Mouse (Mus musculus) B cell, adult 2 months (primary cell): Measurements from ENCODE around the gene Zfp239.
A peak's percentile ranks its signal among the peaks of the same experiment; 100 is the strongest.
"Not testable (repeated sequence)": the region's sequence is repeated elsewhere in the genome, so short reads cannot be mapped to it uniquely, and the experiment has no call there.

Experiments
- DNase-seq, 2 experiments: peaks; one replicate each; pipeline ENCODE4 v3.0.0; 2022

The Zfp239 gene

GRCm38 (mm10) chr6:117861848-117862247 is at the start of gene Zfp239:
Zfp239 (plus strand) TSS chr6:117862100.
- no peak for DNase-seq

DNA sequence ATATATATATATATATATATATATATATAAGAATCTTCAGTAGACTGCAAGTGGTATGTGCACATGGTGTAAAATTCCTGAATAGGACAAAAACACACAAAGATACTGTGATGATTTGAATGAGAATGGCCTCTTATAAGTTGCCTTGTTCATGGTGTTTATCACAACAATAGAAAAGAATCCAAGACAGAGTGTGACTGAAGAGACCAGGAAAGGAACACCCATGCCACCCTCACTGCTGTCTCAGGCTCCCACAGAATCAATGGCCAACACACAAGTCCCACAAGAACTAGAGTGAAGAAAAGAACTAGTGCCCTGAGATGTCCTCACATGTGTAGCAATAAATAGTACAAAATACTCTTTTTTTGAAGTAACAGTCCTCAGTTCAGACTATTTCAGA is 47.2 kb upstream of the Zfp239 start:
- DNase-seq: no peak

GRCm38 (mm10) chr6:117817108-117817541 is 44.8 kb upstream of the Zfp239 start:
- no peak for DNase-seq

DNA sequence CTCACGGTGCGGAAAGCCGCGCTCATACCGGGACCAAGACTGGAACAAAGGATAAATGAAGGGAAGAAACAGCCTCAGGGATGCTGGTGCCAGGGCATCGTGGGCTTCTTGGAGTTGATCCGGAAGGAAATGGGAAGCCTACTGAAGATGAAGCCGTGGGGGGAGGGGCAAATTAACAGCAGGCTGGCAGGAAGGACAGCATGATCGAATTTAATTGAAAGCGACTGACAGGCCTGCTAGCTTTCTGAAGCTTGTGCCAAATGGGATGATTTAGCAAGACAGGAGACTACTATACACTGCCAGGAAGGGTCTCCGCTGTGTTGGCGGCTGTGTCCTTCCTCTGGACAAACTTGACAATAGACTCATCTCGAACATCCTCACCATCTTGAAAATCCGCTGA is 41.6 kb upstream of the Zfp239 start:
- DNase-seq: no peak

- peak; percentile 70 to 74 for DNase-seq
Measured at GRCm38 (mm10) chr6:117825369-117825768, 36.5 kb upstream of the Zfp239 start.

DNA sequence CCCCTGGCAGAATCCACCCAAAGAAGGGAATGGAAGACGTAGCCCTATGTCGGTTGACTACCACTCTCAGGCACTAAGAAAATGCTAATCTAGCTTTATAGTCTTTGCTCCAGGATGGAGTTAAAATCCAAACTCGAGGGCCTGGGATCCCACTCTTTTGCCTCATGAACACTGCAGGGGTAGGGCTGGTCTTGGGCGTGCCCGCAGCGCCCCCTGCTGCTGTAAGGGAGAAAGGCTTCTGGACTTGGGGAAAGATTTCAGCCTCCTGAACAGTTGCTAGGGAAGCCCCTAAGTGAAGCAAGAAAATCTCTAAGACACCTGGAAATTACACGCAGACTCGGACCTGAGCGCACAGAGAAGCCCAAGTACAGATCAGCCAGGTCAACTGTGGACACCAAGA is 33.6 kb upstream of the Zfp239 start:
- peak; percentile 67 to 70 for DNase-seq

DNA sequence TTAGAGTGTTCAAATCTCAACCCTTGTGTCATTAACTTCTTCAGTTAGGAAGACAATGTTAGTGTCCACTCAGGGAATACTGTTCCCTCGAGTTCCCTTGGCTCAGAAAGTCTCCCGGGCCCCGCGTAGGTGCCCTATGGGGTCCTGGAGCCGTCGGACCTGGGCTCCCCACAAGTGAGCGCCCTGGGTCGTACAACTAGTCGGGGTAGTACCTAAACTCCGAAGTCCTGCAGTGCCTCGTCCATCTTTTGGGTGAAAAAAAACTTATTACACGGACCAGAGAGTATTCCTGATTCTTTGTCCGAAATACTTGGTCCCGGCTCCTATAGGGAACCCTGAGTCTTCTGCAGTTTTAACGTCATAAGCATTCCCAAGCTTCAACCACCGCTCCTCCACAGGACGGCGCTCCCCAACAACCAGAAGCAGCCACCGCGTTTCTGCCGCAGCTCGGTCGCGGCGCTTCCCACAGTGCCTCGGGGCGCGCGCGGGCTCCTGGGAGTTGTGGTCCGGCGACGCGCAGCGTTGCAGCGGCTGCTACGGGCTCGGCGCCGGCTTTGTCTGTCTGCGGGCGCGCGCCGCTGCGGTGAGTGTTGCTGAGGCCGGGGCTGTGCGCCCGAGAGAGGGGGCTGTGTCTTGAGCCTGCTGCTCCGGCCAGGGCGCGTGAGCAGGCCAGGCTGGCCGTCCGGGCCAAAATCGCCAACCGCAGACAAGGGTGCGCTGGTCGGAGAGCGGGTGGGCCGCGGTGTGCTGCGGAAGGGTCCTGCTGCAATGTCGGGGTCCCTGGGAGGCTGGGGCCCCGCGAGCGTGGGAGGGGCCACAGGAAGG is 21.0 kb upstream of the Zfp239 start, which contains the start of gene Zfp637:
Gene Zfp637, plus strand, starts transcription at position 495 of the 825 bp plus-strand sequence.
- DNase-seq: peak; percentile 86 to 88

GRCm38 (mm10) chr6:117841511-117841955 is 20.4 kb upstream of the Zfp239 start:
- DNase-seq: no peak

DNA sequence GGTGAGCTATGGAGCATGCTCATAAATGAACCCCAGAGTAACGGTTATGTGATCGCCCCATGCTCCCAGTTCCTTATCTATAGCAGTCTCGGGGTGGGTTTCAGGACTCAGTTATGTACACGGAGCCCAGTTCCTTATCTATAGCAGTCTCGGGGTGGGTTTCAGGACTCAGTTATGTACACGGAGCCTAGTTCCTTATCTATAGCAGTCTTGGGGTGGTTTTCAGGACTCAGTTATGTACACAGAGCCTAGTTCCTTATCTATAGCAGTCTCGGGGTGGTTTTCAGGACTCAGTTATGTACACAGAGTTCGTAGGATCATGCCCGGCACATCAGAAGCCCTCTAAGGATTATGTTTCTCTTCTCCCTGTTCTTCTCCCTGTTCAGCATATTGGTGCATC is 17.3 kb upstream of the Zfp239 start:
- DNase-seq: no peak

GRCm38 (mm10) chr6:117846671-117847070 is 15.2 kb upstream of the Zfp239 start:
- not testable (repeated sequence) for DNase-seq

DNA sequence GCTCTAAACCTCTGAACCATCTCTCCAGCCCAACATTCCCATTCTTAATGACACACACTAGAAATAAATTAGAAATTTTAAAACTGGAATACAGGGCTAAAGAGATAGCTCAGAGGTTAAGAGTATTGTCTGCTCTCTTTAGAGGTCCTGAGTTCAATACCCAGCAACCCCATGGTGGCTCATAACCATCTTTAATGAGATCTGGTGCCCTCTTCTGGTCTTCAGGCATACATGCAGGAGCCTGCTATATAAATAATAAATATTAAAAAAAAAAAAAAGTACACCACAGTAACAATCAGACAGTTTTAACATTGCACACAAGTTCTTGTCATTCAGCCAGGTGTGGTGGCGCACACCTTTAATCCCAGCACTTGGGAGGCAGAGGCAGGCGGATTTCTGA is 14.1 kb upstream of the Zfp239 start:
- DNase-seq: peak; percentile 19 to 28

DNA sequence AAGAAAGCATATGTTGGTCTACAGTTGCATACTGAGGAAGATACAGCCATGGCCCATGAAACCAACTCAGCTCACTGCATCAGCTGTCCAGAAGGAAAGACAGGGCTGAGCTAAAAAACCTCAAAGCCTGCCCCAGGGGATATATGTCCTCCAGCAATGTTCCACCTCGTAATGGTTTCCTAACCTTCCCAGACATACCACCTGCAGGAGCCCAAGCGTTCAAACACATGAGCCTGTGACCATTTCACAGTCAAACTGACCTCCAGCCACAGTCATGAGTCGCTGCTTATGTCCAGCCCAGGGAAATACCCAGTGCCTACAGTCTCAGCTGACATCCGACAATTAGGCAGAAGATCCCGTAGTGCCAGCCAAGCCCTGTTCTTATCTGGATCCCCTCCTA is 13.3 kb upstream of the Zfp239 start:
- no peak for DNase-seq

- DNase-seq: peak; percentile 44 to 45
Measured at GRCm38 (mm10) chr6:117851747-117852146, 10.2 kb upstream of the Zfp239 start.

GRCm38 (mm10) chr6:117857990-117858389 is 3.9 kb upstream of the Zfp239 start:
- DNase-seq: no peak

- no peak for DNase-seq
Measured at GRCm38 (mm10) chr6:117862465-117862864, 565 bp downstream of the Zfp239 start.

- DNase-seq: peak; percentile 66
Measured at GRCm38 (mm10) chr6:117862899-117863620, 1.2 kb downstream of the Zfp239 start.

- no peak for DNase-seq
Measured at GRCm38 (mm10) chr6:117863751-117864150, 1.9 kb downstream of the Zfp239 start.

GRCm38 (mm10) chr6:117868187-117868586 is 6.3 kb downstream of the Zfp239 start:
- DNase-seq: no peak

GRCm38 (mm10) chr6:117871034-117871433 is 9.1 kb downstream of the Zfp239 start:
- no peak for DNase-seq

- not testable (repeated sequence) for DNase-seq
Measured at GRCm38 (mm10) chr6:117873450-117873849, 11.6 kb downstream of the Zfp239 start.

- DNase-seq: peak; percentile 63 to 69
Measured at GRCm38 (mm10) chr6:117874621-117875281, 12.9 kb downstream of the Zfp239 start.

DNA sequence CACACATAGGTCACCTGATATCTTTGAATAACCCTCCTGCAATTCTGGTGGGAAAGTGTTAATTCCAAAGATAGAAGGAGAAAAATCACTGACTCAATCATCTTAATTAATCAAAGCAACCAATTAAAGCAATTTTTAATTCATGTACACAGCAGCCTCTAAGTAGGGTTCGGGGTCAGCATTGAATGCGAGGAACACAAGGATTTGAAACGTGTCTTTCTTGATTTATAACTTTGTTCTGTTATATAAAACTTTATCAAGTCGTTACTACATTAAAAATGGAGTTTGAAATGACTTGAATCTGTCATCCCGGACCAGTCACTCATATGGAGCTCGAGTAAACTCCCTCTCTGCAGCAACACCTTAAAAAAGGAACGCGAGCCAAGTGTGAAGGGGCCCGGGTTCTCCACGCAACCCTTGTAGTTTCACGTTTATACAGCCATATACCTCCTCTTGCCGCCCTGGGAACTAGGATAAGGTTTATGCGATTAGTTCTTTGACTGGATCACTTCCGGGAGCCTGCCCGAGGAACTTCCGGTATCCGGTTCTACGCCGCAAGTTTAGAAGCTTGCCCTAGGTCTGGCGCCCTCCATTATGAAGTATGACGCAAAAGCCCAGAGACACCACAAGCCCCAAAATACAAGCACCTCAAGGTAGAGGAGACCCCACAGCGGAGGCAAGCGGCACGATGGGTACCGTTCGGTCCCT is 17.0 kb downstream of the Zfp239 start:
- DNase-seq: no peak
